In genomic region chr5:143315514-143315888, GRCm38 (mm10) we compare ENCODE assay signal across 7 mouse cellular contexts. TPM values are rescaled to one million over a fixed set of nuclear protein-coding genes. Genes with fewer than 3 reads are reported as not detected.
DNase-seq lines count a peak whose midpoint lies in the region; ATAC-seq lines count a peak whose summit lies in the region.

No protein-coding gene starts in this region.

- DNase-seq in neural tube, embryonic 11.5 days (ENCODE audit: low spot score): no peak
- DNase-seq in neural tube, embryonic 10.5 days (ENCODE audit: extremely low spot score, low spot score): no peak
- DNase-seq in liver, embryonic 13.5 days: no peak
- no peak for DNase-seq in ovary, postnatal 36 days (ENCODE audit: low spot score)
- no peak for DNase-seq in retina, postnatal 1 day
- DNase-seq in cerebellum, adult 11-12 months: no peak

- H3K9ac ChIP-seq in neural tube, embryonic 11.5 days (ENCODE audit: low read length): peak overlapping the region; percentile 36; the same call in 1 of the 2 replicates
- H3K9ac ChIP-seq in forebrain, embryonic 16.5 days (replicated peaks; ENCODE audit: low read depth, low read length): 0 out of 2 replicates have a peak overlapping the region, but pooled peaks have one; percentile 19
- peak overlapping the region; percentile 93 for H3K9ac ChIP-seq in liver, embryonic 13.5 days

- H3K9me3 ChIP-seq in neural tube, embryonic 11.5 days (ENCODE audit: control insufficient read depth, low read length): no peaks in the 10 kb centered on the region
- no peaks in the 10 kb centered on the region for H3K9me3 ChIP-seq in forebrain, embryonic 16.5 days (ENCODE audit: control insufficient read depth, low read length)
- no peaks in the 10 kb centered on the region for H3K9me3 ChIP-seq in liver, embryonic 13.5 days (replicated peaks)

- H3K4me2 ChIP-seq in neural tube, embryonic 11.5 days (ENCODE audit: low read depth): 0 out of 2 replicates have a peak overlapping the region, but pooled peaks have one; percentile 15
- H3K4me2 ChIP-seq in forebrain, embryonic 16.5 days (ENCODE audit: low read length): peak overlapping the region; percentile 48
- H3K4me2 ChIP-seq in liver, embryonic 13.5 days: peak overlapping the region; percentile 87

- no peak overlapping the region for H3K27ac ChIP-seq in neural tube, embryonic 11.5 days (ENCODE audit: low read depth, low read length)
- H3K27ac ChIP-seq in forebrain, embryonic 16.5 days (ENCODE audit: low read length): no peak overlapping the region
- H3K27ac ChIP-seq in liver, embryonic 13.5 days: peak overlapping the region; percentile 57

- H3K36me3 ChIP-seq in neural tube, embryonic 11.5 days (ENCODE audit: control insufficient read depth, insufficient read depth, low read length): peaks cover 14% of the 10 kb centered on the region
- H3K36me3 ChIP-seq in forebrain, embryonic 16.5 days (ENCODE audit: control insufficient read depth, insufficient read depth): peaks cover 10% of the 10 kb centered on the region
- peaks cover 79% of the 10 kb centered on the region for H3K36me3 ChIP-seq in liver, embryonic 13.5 days

- 12% methylated on average over 8 of the region's 8 CpGs for WGBS in neural tube, embryonic 11.5 days
- 11% methylated on average over 8 of the region's 8 CpGs for WGBS in forebrain, embryonic 16.5 days
- 18% methylated on average over 8 of the region's 8 CpGs for WGBS in liver, embryonic 13.5 days (ENCODE audit: insufficient replicate concordance)

- H3K27me3 ChIP-seq in neural tube, embryonic 11.5 days (ENCODE audit: control insufficient read depth, insufficient read depth, low read length): no peaks in the 10 kb centered on the region
- no peaks in the 10 kb centered on the region for H3K27me3 ChIP-seq in forebrain, embryonic 16.5 days (replicated peaks; ENCODE audit: control insufficient read depth, insufficient read depth, low read length)
- no peaks in the 10 kb centered on the region for H3K27me3 ChIP-seq in liver, embryonic 13.5 days

- H3K4me1 ChIP-seq in neural tube, embryonic 11.5 days (ENCODE audit: control insufficient read depth, insufficient read depth, low read length): peaks cover 6% of the 10 kb centered on the region
- peaks cover 33% of the 10 kb centered on the region for H3K4me1 ChIP-seq in forebrain, embryonic 16.5 days (replicated peaks; ENCODE audit: control insufficient read depth, insufficient read depth, low read length)
- peaks cover 48% of the 10 kb centered on the region for H3K4me1 ChIP-seq in liver, embryonic 13.5 days (replicated peaks)

- peak overlapping the region; percentile 86 for H3K4me3 ChIP-seq in neural tube, embryonic 11.5 days (ENCODE audit: low read depth, low read length)
- H3K4me3 ChIP-seq in forebrain, embryonic 16.5 days (replicated peaks; ENCODE audit: low read length): peak overlapping the region; percentile 89
- H3K4me3 ChIP-seq in liver, embryonic 13.5 days (replicated peaks): peak overlapping the region; percentile 89

- ATAC-seq in neural tube, embryonic 11.5 days (ENCODE audit: insufficient read depth, low FRiP score, low TSS enrichment): peak; percentile 40; the same call in 1 of the 2 replicates
- no peak for ATAC-seq in forebrain, embryonic 16.5 days
- ATAC-seq in liver, embryonic 13.5 days (ENCODE audit: low read depth): no peak; the same call in 1 of the 2 replicates

RNA-seq across cellular contexts. Expression of gene E130309D02Rik, which starts 0.3 kb away (rescaled TPM):
- 56.5 and 57.3 TPM in 2 replicates for polyA plus RNA-seq in neural tube, embryonic 11.5 days (2014; fragmentation: Nextera tagmentation; extraction: Ambion mirVana)
- polyA plus RNA-seq in forebrain, embryonic 16.5 days (2015; fragmentation: Nextera tagmentation; extraction: Ambion mirVana): 45.4 and 49.5 TPM in 2 replicates
- polyA plus RNA-seq in liver, embryonic 13.5 days (2015; fragmentation: Nextera tagmentation; extraction: Ambion mirVana): 27.4 and 30.4 TPM in 2 replicates

RNA-seq across cellular contexts. Expression of gene Zdhhc4, which starts 13.6 kb away (rescaled TPM):
- polyA plus RNA-seq in neural tube, embryonic 11.5 days (2014; fragmentation: Nextera tagmentation; extraction: Ambion mirVana): 69.3 and 73.3 TPM in 2 replicates
- 77.9 and 78.6 TPM in 2 replicates for polyA plus RNA-seq in forebrain, embryonic 16.5 days (2015; fragmentation: Nextera tagmentation; extraction: Ambion mirVana)
- polyA plus RNA-seq in liver, embryonic 13.5 days (2015; fragmentation: Nextera tagmentation; extraction: Ambion mirVana): 35.7 and 36.4 TPM in 2 replicates

RNA-seq across cellular contexts. Expression of gene Zfp853, which starts 22.1 kb away (rescaled TPM):
- polyA plus RNA-seq in neural tube, embryonic 11.5 days (2014; fragmentation: Nextera tagmentation; extraction: Ambion mirVana): not detected in 2 replicates
- 0.13 TPM in 1 of 2 replicates, not detected in the other for polyA plus RNA-seq in forebrain, embryonic 16.5 days (2015; fragmentation: Nextera tagmentation; extraction: Ambion mirVana)
- not detected in 2 replicates for polyA plus RNA-seq in liver, embryonic 13.5 days (2015; fragmentation: Nextera tagmentation; extraction: Ambion mirVana)

RNA-seq across cellular contexts. Expression of gene Grid2ip, which starts 41.6 kb away (rescaled TPM):
- polyA plus RNA-seq in neural tube, embryonic 11.5 days (2014; fragmentation: Nextera tagmentation; extraction: Ambion mirVana): 0.14 TPM in 1 of 2 replicates, not detected in the other
- 0.36 and 1.0 TPM in 2 replicates for polyA plus RNA-seq in forebrain, embryonic 16.5 days (2015; fragmentation: Nextera tagmentation; extraction: Ambion mirVana)
- 0.03 TPM in 1 of 2 replicates, not detected in the other for polyA plus RNA-seq in liver, embryonic 13.5 days (2015; fragmentation: Nextera tagmentation; extraction: Ambion mirVana)

RNA-seq across cellular contexts. Expression of gene Zfp316, which starts 45.7 kb away (rescaled TPM):
- polyA plus RNA-seq in neural tube, embryonic 11.5 days (2014; fragmentation: Nextera tagmentation; extraction: Ambion mirVana): 4.1 and 4.8 TPM in 2 replicates
- 8.9 and 9.5 TPM in 2 replicates for polyA plus RNA-seq in forebrain, embryonic 16.5 days (2015; fragmentation: Nextera tagmentation; extraction: Ambion mirVana)
- 0.20 and 0.25 TPM in 2 replicates for polyA plus RNA-seq in liver, embryonic 13.5 days (2015; fragmentation: Nextera tagmentation; extraction: Ambion mirVana)

Comparison
In these comparisons a context has a peak if more than half of its experiments do, and no peak if none do; other contexts are left out.
1. H3K4me2 ChIP-seq: peak in every context shown above with its lines; median percentile 87 in liver, embryonic 13.5 days; 48 in forebrain, embryonic 16.5 days; 15 in neural tube, embryonic 11.5 days.
2. H3K9ac ChIP-seq: peak in every context shown above with its lines; median percentile 93 in liver, embryonic 13.5 days; 36 in neural tube, embryonic 11.5 days; 19 in forebrain, embryonic 16.5 days.